Mouse (Mus musculus): ENCODE measurements at regions not wholly inside any gene's neighbourhood (a gene's known extent, or its start where the extent isn't known, plus 50 kb on each side); places are given as distances from the start of the nearest gene placed in this dataset.

DNA sequence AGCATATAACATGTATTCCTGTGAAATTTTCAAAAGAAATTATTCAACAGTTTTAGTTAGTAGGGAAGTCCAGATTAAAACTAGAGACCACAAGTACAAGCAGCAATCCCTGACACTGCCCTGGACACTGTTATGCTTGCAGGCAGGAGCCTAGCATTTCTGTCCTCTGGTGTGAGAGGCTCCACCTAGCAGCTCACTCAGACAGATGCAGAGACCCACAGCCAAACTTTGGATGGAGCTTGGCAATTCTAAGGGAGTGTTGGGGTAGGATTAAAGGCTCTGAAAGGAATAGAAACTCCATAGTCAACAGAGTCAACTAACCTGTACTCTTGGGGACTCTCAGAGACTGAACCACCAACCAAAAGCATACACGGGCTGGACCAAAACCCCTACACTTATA lies 509.8 kb downstream of the Flrt2 start:
- no peak for DNase-seq (ENCODE audit: low spot score in 2 of 2)

DNA sequence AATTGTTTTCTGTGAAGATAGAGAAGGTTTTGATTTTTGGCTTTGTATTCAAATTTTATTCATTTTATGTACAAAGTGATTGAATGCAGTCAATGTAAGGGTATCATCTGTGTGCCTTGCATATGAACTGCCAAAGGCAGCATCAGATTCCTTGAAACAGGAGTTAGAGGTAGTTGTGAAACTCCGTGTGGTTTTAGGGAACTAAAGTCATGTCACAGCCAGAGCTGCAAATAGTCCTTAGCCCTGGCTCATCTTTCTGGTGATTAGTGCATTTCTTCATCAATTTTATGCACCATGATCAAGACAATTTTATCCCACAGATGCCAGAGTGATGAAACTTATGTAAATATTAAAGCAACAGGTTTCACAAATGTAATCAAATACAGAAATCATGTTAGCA lies 534.4 kb downstream of the Flrt2 start:
- no peak for DNase-seq (ENCODE audit: low spot score in 2 of 2)

DNA sequence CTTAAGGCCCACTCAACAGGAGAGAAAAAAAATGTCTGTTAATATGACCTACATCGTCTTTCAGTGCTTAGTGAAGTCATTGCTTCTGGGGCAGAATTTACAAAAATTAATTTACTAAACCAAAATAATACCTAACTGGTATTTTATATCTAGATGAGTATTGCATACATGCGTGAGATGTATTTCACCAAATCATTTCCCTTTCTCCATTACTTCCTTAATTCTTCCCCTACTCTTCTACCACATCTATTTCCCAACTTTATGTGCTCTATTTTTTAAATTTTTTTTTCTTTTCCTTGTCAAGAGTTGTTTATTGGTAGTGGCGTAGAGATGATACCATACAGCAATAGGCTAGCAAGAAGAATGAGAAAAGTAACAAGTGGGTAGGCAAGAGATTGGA lies 536.7 kb downstream of the Flrt2 start:
- no peak for DNase-seq (ENCODE audit: low spot score in 2 of 2)

DNA sequence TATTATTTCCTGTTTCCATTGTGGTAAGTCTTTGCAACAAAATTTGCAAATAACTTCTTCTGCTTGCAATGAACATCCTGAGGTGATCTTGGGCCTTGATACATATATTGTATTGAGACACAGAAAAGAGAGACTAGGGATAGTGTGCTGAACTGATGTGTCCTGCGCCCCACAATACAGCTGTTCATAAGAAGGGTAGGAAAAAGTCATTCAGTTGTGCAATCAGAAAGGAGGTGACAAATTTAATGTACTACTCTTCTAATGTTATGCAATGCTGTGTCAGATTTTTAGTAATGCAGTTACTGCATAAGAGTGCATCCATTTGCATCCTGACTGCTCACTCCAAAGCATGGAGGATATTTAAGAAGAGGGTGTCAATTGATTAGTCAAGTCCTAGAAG lies 543.5 kb downstream of the Flrt2 start:
- DNase-seq (ENCODE audit: low spot score in 2 of 2) = no peak

DNA sequence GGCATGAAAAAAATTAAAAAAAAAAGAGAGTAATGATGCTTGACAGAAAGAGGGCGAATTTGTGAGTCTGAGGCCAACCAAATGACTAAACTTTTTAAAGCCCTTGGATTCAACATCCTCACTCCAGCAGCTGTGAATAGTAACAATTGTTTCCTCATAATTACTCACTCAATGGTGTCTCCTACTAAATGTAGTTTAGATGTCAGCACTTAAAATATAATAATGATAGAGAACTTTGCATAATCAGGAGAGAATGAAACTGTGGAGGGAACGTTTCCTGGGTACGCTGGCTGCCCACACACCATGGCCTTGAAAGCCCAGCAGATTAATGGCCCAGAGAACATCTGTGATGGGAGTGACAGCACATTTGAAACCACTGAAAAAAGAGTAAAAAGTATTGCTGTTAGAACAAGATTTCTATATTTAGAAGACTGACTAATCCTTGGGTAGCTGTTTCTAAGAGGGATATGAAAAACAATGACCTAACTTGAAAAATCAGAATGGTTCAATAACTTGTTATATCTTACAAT lies 544.0 kb downstream of the Flrt2 start:
- DNase-seq (ENCODE audit: low spot score in 2 of 2) = no peak

DNA sequence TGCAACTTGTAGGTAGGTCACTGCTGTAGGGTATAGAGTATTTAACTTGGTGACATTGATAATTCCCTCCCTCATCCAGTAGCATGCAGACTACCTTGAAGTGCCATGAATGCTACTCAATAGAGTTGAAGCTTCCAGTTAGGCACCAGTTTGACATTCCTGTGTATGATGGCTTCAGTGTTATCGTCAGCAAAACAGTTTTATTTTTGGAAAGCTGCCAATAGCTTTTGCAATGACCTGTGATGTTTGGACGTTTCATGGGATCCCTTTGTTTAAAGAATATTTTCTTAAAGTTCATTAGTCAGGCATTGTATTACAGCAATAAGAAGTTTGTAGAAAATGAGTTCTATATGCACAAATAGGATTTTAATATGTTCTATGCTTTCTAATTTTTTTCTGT lies 547.6 kb downstream of the Flrt2 start:
- no peak for DNase-seq (ENCODE audit: low spot score in 2 of 2)

DNA sequence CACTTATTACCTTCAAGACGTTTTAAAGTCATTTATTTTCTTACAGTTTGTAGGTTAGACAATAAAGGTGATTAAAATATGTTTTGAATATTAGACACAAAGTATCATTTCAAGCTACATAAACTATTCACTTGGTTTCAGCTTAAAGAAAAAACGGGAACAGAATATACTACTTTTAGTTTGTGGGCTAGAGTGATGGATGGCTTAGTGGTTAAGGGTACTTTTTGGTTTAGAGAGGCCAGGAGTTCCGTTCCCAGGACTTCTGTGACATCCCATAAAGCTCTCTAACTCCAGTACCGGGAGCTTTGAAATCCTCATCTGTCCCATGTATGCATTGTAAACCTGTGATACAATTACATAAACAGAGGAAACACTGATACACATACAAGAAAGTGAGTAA lies 570.0 kb downstream of the Flrt2 start:
- no peak for DNase-seq (ENCODE audit: low spot score in 2 of 2)

DNA sequence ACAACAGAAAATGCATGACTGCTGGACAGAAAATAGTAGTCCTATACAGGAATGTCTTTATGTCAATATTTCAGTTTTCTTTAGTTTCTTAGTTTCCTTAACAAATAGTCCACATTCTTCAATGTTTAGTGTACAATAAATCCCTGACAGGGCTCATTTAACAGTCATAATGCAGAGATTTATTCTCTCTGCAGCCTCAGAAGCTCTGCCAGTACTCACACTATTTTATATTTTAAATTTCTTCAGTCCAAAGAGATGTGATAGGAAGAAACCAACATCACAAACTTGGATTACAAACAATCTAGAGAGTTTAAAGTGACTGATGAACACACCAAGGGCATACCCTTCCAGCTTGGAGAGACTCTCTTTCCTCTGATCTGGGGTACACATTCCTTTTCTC lies 583.9 kb downstream of the Flrt2 start:
- DNase-seq (ENCODE audit: low spot score in 2 of 2) = no peak

DNA sequence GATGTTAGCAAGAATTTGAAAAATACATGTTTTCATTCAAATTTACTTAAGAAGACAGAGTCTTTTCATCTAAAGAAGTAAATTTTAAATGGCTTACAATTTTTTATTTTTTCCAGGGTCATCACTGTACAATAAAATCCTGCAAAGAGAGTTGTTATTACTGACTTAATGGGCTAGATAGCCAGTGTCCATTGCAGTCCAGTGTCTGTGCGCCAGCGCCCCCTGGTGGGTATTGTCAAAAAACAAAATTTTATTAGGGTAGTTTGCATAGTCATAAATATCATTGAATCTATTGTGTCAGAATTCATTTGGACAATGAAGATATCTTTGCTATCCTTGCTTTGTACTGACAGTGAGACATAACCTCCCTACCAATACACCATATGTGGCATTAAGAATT lies 619.1 kb downstream of the Flrt2 start:
- peak in 1 of 2 experiments; percentile 33 for DNase-seq (ENCODE audit: low spot score in 2 of 2)

DNA sequence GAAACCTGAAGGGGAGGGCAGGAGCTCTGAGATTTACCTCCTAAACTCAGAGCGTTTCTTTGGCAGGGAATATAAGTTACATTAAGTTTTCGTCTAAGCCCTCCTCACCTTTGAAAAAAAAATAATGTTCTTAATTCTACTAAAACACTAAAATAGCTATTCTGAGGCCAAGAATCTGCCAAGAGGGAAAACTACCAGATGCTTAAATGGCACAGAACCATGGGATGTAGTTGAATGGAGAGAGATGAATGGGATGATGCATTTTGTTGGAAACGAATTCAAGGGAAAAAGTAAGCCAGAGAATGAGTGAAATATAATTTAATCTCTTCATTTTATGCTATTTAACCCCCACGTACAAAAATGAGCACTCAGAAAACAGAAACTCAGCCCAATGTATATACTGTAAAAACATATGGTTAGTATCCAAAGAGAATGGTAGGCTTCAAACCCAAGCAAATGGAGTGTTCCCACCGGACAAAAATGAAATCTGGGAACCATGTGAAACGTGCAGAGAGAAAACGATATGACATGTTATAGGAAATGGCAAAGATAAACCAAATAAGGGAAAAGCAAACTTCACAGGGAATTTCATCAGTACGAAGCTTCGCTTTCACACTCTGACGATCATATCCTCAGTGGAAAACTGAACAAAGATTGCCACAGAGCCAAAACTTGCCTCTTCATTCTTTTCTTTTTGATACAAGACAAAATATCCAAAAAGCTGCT lies 631.2 kb downstream of the Flrt2 start:
- DNase-seq (ENCODE audit: low spot score in 2 of 2) = no peak

DNA sequence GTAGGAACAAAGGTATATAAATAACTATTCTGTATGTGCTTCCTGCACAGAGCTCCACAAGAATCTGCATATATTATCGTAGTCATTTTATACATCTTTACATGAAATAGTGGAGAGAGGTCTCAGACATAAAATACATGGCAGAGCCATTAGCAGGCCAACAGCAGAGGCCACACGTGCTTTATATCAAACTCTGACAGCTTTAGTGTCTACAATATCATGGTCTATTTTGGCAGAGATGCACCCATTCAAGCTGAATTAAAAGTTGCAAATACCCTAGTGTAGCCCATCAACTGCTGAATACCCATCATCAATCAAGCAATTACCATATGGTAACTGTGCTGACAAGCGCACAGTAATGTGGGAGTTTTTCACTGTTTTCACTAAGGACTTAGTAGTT lies 659.1 kb downstream of the Flrt2 start:
- no peak for DNase-seq (ENCODE audit: low spot score in 2 of 2)

DNA sequence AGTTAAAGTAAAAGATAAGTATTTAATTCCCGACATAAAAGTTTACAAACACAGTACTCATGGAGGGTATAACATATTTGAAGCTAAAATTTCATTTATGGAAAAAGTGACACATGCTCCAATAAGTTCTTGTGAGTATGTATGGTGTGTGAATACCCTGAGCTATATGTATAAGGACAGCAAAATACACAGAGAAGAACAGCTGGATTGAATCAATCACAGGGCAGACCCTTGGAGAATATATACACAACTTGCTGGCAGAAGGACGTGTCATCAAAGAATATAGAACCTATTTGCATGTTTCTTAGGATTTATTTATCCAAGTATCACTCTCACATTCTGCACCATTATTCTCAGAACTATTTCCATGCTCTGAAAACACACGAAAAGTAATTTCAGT lies 686.9 kb downstream of the Flrt2 start:
- no peak for DNase-seq (ENCODE audit: low spot score in 2 of 2)

DNA sequence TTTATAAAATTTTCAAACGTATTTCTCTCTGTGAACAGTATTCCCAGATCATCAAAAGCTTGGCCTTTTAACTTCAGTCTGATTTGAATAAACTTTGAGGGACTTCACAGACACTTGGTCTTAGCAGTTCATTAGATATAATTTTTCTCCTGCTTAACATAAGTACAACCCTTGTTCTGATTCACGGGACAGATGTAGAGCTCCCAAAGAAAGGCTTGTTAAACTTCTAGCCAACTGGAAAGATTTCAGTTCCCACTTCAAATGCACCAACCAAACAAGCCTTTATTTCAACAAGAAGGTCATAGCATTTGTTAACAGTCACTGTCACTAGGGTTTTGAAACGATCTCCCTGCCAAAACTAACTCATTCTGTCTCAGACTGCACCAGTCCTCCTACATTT lies 727.1 kb downstream of the Flrt2 start:
- DNase-seq (ENCODE audit: low spot score in 2 of 2) = no peak

DNA sequence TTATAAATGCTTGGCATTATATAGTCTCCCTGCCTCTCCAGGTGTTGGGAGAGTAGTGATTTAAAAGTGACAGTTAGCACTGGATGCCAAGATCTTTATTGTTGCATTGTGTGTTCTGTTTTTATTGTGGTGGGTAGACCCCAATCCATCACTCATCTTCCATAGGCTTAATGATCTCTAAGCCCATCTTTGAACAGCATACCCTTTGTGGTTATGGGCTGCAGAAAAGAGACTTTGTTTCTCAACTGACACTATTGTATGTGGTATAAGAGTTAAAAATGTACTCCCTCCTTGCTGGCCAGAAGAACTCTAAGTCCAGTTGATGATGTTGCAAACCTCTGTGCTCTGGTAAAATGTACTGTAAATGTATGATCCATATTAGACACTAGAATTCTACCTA lies 727.5 kb downstream of the Flrt2 start:
- DNase-seq (ENCODE audit: low spot score in 2 of 2) = no peak

DNA sequence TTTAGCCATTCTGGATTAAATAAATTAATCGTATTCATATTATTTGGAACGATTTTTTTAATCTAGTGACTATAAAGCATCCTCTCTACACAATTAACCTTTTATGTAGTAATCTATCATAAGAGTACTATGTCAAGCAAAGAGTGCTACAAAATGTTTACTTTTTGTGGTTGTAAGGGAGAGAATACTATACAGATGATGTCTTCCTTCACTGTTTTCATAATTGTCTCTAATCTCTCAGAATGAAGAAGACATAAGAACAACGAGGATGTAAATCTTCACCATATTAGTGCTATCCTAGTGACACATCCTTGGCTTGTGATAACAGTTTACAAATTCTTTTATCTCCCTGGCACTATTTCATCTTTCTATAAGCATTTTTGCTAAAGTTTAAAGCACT lies 735.6 kb downstream of the Flrt2 start:
- DNase-seq (ENCODE audit: low spot score in 2 of 2) = no peak

DNA sequence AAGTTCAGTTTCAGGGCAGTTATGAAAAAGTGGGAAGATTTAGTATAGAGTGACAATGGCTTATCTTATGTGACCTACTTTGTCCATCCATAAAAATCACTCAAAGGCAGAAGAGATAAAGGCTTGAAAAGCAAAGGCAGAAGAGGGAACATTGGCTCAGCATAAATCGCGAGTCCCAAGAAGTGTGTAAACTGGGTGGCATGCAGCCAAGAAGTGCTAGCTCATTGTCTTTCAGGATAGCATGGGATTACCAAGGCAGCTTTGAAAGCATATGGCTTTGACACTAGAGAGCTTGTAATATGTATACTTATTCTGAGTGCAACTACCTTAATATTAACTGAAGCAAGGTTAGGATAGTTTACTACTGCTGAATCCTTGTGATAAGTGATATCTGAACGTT lies 750.5 kb downstream of the Flrt2 start:
- DNase-seq (ENCODE audit: low spot score in 2 of 2) = no peak

DNA sequence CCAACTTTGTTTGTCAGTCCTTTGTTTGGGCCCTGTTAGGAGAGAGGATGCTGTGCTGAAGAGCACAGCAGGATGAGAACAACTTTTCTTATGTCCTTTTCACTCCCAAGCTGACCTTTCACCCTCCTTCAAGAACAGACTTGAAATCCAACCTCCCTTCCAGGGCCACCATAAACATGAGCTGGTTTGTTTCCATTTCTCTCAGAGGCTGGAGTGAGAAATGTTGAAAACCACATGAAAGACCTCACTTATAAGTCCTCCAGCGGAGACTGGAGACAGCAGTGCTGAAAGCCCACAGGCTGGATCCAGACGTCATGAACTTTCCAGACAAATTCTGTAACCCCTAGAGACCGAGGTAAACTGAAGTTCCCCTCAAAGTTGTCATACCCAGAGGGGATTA lies 761.3 kb downstream of the Flrt2 start:
- DNase-seq (ENCODE audit: low spot score in 2 of 2) = no peak

DNA sequence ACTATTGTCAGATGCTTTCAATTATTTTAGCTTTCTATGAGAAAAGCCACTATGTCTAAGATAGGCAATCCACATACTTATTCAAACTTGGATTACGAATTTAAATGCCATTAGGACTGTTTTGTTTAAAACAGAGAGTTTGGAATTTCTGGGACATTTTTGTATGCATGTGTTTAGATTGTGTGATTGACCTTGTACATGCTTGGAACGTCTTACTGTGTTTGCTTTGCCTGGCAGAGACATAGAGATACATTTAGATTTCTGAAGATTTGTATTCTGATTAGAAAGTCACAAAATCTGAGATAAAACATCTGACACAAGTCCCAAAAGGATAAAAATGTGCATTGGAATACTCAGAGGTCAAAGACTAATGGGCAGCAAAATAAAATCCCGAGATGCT lies 784.3 kb downstream of the Flrt2 start:
- no peak for DNase-seq (ENCODE audit: low spot score in 2 of 2)

DNA sequence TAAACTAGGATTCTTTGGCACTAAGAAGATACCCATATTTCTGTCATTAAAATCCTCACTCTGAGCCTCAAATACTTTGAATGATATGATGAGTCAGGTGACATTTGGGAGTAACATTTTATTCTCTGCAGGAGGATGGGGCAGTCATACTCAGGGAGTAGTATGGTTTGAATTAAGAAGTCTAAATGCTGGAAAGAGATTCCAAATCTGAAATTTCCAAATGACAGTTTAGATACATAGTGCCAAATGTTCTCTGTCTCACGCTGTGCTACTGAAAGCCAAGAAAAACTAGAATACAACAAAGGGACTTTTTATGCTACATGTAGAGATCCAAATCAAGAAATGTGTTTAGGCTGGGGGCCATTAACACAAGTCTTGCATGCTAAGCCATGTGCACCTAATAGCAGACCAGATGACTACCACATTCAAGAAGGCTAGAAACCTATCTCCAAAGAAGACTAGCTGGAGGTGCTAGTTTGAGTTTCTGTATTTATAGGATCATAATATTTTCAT lies 796.5 kb downstream of the Flrt2 start:
- DNase-seq (ENCODE audit: low spot score in 2 of 2) = no peak

DNA sequence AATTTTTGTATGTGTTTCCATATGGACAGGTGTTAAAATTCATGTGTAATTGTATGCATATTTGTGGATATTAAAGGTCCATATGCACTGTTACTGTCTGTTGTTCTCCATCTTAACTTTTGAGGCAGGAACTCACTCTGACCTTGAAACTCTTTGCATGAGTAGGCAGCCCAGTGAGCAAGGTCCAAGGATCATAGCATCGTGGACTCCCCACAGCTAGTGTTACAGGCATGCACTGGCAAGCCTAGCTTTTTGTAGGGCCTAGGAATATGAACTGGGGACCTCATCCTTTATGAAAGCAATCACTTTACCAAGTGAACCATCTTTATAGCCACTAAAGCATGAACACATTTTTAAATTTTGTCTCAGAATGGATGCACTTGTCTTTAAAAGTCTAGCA lies 817.6 kb downstream of the Flrt2 start:
- no peak for DNase-seq (ENCODE audit: low spot score in 2 of 2)

DNA sequence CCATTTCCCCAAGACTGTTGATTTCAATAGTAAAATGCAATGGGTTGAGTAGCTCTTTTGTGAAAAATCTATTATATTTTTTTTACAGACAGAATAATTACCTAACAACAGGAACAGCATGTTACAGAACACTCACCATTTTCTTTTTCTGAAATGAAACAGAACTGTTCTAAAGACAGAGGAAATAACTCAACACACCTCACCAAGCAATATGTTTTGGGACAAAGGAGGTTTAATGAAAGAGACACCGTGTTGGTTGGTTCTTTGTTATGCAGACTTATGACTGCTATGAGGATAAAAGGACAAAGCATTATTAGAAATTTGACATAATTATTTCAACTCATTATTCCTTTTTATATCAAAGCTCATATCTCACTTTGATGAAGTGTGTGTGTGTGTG lies 866.8 kb downstream of the Flrt2 start:
- DNase-seq (ENCODE audit: low spot score in 2 of 2) = no peak

DNA sequence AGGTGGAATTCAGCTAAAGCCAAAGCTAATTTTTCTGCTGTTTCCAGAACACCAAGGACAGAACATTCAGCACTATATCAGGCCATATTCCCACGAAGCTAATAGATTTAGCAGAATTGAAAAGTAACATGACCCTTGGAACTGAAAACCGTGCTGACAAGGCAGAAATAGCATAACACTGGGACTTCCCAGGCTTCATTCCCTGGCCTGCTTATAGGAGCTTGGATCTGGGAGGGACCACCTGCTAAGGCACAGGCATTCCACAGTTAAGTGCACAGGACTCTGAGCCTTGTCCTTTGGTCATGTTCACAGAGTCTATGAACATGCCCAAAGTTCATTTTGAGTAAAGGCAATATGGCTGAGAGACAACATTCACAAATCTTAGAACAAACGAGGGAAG lies 902.8 kb downstream of the Flrt2 start:
- no peak for DNase-seq (ENCODE audit: low spot score in 2 of 2)

DNA sequence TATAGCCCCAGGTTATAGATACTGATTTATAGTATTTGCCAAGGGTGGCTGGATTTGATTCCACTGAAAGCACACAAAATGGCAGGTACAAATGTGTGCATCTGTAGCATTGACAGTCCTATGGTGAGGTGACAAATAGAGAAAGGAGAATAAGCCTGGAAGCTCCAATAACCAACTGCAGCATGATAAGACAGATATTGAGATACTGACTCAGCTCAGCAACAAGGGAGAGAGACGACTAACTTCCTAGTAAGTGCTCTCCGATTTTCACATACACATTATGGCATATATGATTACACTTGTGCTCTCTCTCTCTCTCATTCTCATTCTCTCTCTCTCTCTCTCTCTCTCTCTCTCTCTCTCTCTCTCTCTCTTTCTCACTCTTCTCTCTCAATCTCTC lies 923.1 kb downstream of the Flrt2 start:
- DNase-seq (ENCODE audit: low spot score in 2 of 2) = no peak

DNA sequence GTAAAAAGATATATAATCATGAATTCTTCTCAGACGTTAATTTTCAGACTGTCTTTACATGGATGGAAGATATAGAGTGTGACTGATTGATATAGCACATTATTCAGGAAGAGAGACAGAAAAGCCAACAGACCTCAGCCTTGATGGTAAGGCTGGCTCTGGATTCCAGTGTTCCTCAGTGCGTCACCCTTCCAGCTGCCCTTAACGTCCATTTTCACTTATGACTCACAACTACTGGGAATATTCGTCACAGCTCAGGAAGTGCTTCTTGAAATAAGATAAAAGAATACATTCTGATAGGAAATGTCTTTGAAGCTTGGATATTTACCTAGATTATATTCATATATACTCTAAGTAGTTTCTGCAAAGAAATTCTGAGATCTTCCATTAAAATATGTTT lies 923.8 kb downstream of the Flrt2 start:
- no peak for DNase-seq (ENCODE audit: low spot score in 2 of 2)

All from layer of hippocampus, adult 8-10 months (tissue).